Mouse (Mus musculus): ENCODE measurements at regions not wholly inside any gene's neighbourhood (a gene's known extent, or its start where the extent isn't known, plus 50 kb on each side); places are given as distances from the start of the nearest gene placed in this dataset.

DNA sequence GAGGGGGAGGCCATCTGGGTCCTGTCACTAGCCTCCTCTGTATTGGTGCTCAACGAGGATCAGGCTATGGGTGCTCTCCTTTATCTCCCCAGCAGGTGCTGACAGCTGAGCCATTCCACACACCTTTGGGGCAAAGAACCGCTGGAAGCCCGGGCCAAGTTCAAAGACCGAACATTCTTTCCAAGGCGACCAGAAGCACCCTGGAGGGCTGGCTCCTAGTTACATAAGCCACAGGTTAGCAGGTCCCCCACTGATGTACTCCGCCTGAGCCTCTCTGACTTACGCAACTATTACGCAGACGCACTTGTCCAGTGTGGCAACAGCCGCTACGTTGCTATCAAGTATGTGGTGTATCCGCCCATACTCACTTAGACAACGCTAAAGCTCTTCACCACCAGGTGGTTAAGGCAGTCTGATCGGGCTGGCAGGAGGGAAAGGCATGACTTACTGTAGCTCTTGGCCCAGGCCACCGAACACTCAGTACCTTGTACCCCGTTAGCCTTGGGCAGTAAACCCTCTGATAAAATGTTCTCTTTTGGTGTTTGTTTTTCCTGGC lies 69.2 kb downstream of the Gm33543 start:
- no peak for ATAC-seq (replicated peaks)
- Histone ChIP-seq H3K36me3 (no peaks in the 10 kb centered on the region), H3K4me3 (no peak overlapping the region), H3K4me2 (replicated peaks) (no peak overlapping the region), H3K9ac (replicated peaks) (no peak overlapping the region), H3K27ac (replicated peaks) (no peak overlapping the region), H3K9me3 (no peaks in the 10 kb centered on the region), H3K27me3 (no peaks in the 10 kb centered on the region), H3K4me1 (no peaks in the 10 kb centered on the region)
- WGBS, result 84% methylated on average over 16 of the region's 16 CpGs

DNA sequence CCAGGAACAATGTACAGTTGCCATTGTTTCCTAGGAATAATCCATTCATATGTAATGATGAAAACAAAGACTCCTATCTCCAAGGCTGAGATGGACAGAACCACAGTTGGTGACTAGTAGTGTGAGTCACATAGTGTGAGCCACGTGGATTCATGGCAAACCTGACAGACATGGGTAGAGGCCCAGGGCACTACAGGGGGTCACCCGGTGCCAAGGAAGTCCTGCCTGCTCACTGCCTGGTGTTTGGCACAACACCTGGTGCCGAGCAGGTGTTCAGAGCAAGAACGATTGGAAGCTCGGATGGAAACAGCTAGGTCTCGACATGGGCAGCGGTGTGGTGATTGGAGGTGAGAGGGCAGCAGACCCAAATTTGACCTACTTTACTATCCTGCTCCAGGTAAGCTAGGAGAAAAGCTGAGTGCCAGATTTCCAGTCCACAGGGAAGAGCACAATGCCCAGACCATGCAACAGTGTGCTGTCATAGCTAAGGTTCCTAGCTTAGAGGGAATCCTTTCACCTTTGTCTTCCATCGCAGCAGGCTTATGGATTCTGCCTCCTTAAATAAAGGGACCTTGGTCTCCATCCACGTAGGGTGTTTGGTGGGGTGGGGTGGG lies 69.8 kb downstream of the Gm33543 start:
- no peak overlapping the region for H3K27ac ChIP-seq (replicated peaks)
- H3K4me2 ChIP-seq (replicated peaks), result no peak overlapping the region
- 86% methylated on average over 9 of the region's 9 CpGs for WGBS
- no peak for ATAC-seq (replicated peaks)
- no peaks in the 10 kb centered on the region for H3K9me3 ChIP-seq
- no peaks in the 10 kb centered on the region for H3K36me3 ChIP-seq
- H3K27me3 ChIP-seq, result no peaks in the 10 kb centered on the region
- no peak overlapping the region for H3K4me3 ChIP-seq
- H3K9ac ChIP-seq (replicated peaks), result no peak overlapping the region
- H3K4me1 ChIP-seq, result no peaks in the 10 kb centered on the region

DNA sequence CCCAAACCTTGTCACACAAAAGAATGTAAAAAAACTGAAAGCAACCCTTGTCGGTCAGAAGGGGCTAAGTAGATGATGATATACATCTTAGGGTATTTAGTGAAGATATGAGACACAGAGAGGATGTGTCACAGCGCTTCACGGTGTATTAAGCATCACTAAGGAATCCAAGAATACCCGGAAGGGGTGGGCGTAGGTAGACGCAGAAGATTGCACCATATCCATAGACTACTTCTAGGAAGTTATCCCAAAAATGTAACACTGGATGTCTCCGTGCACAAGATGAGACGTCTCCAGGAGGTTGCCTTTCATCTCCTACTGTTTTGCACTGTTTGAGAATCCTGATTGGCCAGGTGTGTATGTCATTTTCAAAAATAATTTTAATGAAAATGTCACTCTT lies 73.8 kb downstream of the Gm33543 start:
- no peaks in the 10 kb centered on the region for H3K9me3 ChIP-seq
- H3K36me3 ChIP-seq, result no peaks in the 10 kb centered on the region
- H3K4me1 ChIP-seq, result no peaks in the 10 kb centered on the region
- H3K4me3 ChIP-seq, result no peak overlapping the region
- ATAC-seq (replicated peaks), result no peak
- H3K27me3 ChIP-seq, result no peaks in the 10 kb centered on the region
- no peak overlapping the region for H3K27ac ChIP-seq (replicated peaks)
- H3K4me2 ChIP-seq (replicated peaks), result no peak overlapping the region
- WGBS, result 90% methylated on average over 8 of the region's 8 CpGs
- no peak overlapping the region for H3K9ac ChIP-seq (replicated peaks)

DNA sequence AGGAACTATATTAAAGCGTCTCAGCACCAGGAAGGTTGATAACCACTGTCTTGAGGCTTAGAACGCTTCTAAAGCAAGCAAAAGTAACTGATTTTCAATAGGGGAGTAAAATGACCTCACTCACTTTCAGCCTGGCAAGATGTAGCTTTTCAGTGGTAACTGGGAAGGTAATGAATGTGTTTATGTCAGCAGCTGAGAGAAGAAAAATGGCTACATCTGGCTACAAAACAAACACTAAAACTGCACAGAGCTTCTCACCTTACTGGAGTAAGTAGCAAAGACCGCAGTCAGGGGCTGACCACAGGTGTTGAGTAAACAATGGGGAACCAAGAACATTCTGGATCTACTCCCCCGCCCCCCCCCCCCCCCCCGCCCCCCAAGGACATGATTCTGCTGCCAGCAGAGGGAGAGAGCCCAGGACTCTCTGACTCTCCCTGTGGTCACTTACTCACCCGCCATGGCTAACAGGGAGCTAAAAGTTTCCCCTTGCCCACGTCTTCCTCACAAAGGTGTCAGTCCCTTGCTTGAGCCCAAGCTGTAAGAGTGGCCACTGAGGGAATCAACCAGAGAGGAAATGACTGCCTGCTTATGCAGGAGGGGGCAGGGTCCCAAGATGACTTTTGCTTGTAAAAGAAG lies 75.1 kb downstream of the Gm33543 start:
- WGBS, result 72% methylated on average over 7 of the region's 7 CpGs
- Histone ChIP-seq H3K36me3 (no peaks in the 10 kb centered on the region), H3K9ac (replicated peaks) (no peak overlapping the region), H3K4me2 (replicated peaks) (no peak overlapping the region), H3K27me3 (no peaks in the 10 kb centered on the region), H3K4me1 (no peaks in the 10 kb centered on the region), H3K9me3 (no peaks in the 10 kb centered on the region), H3K4me3 (no peak overlapping the region), H3K27ac (replicated peaks) (no peak overlapping the region)
- no peak for ATAC-seq (replicated peaks)

DNA sequence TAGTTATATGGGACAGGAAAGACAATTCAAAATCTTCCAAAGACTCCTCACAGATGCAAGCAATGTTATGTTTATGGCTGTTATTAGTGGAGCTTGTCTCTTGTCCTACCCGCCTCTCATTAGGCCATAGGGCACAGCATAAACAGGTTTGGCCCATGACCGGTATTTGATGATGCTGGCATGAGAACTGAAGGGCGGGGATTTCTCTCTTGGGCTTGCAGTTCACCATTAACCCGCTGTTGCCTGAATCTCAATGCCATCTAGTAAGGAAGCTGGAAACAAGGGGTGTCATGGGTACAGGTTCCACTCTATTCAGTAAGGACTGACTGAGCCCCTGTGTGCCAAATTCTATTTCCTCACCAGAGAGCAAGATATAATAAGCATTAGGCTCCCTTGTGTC lies 78.6 kb downstream of the Gm33543 start:
- Histone ChIP-seq H3K9ac (replicated peaks) (no peak overlapping the region), H3K4me1 (no peaks in the 10 kb centered on the region), H3K9me3 (no peaks in the 10 kb centered on the region), H3K27ac (replicated peaks) (no peak overlapping the region), H3K4me3 (no peak overlapping the region), H3K4me2 (replicated peaks) (no peak overlapping the region), H3K27me3 (no peaks in the 10 kb centered on the region), H3K36me3 (no peaks in the 10 kb centered on the region)
- no peak for ATAC-seq (replicated peaks)
- 73% methylated on average over 4 of the region's 4 CpGs for WGBS

DNA sequence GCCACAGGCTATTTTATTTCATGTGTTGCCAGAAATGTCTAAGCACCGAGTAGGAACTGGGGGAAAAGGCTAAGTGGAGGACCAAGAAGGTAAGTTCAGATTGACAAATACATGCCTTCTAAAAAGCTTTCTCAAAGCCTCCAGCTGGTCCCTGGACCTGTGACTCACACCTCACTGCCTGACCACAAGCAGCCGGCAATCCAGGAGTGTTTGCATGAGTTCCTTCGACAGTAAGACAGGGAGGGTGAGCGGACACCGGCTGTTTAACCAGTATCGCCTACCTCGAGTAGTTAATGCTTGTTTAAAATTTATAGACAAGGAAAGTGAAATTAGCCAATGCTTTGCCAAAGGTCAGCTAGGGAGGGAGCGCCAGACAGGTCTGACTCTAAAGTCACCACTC lies 80.1 kb downstream of the Gm33543 start:
- no peaks in the 10 kb centered on the region for H3K36me3 ChIP-seq
- 84% methylated on average over 8 of the region's 8 CpGs for WGBS
- H3K9me3 ChIP-seq, result no peaks in the 10 kb centered on the region
- ATAC-seq (replicated peaks), result no peak
- H3K27ac ChIP-seq (replicated peaks), result no peak overlapping the region
- no peak overlapping the region for H3K4me2 ChIP-seq (replicated peaks)
- H3K9ac ChIP-seq (replicated peaks), result no peak overlapping the region
- H3K4me1 ChIP-seq, result no peaks in the 10 kb centered on the region
- H3K4me3 ChIP-seq, result no peak overlapping the region
- no peaks in the 10 kb centered on the region for H3K27me3 ChIP-seq

DNA sequence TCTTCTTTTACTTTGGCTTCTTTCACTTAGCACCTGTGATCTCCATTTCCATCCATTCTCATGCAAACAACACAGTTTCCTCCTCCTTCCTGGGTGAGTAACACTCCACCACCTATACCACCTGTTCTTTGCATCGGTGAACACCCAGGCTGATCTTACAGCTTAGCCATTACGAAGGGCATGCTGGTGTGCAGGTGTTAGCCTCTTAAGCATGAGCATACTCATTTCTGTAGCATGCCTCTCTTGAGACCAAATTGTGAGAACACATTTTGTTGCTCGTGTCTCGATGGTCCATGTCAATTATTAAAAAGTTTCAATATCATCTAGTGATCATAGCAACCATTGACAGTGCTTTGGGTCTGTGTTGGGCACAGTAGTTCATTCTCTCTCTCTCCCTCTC lies 80.8 kb downstream of the Gm33543 start:
- H3K4me3 ChIP-seq, result no peak overlapping the region
- 92% methylated on average over 4 of the region's 4 CpGs for WGBS
- H3K4me1 ChIP-seq, result no peaks in the 10 kb centered on the region
- H3K9ac ChIP-seq (replicated peaks), result no peak overlapping the region
- no peaks in the 10 kb centered on the region for H3K27me3 ChIP-seq
- H3K9me3 ChIP-seq, result no peaks in the 10 kb centered on the region
- H3K4me2 ChIP-seq (replicated peaks), result no peak overlapping the region
- no peak for ATAC-seq (replicated peaks)
- H3K27ac ChIP-seq (replicated peaks), result no peak overlapping the region
- no peaks in the 10 kb centered on the region for H3K36me3 ChIP-seq

DNA sequence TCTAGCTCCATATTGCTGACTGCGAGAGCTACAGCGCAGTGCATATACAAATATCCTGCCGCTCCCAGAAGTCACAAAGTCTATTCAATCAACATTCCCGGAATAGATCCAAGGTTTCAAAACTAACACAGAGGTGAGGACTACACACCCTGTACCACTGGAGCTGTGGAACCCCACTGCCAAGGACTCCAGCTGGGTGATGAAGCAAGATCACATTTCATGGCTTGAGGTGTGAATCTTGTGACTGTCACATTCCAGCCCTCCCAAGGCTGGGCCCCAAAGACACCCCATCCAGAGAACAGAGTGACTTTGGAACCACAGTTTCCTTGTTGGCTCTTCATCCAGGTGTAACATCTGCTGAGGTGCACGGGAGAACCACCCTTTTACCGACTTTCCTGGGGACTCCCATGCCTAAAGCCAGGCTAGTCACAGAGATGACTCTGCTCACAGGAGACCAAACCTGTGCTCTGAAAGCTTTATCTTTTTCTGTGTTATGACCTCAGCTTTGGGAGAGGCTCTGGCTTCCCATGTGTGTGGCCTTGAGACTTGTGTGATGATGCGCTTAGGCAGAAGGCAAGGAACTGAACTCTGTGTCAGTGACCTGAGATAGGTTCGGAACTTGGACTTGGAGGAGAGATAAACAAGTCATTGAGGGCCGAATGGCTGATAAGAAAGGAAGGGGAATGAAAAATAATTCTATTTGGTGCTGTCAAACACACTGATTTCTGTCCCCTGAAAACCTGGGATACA lies 82.4 kb downstream of the Gm33543 start:
- Histone ChIP-seq H3K9me3 (no peaks in the 10 kb centered on the region), H3K4me3 (no peak overlapping the region), H3K4me1 (no peaks in the 10 kb centered on the region), H3K36me3 (no peaks in the 10 kb centered on the region), H3K9ac (replicated peaks) (no peak overlapping the region), H3K4me2 (replicated peaks) (no peak overlapping the region), H3K27ac (replicated peaks) (no peak overlapping the region), H3K27me3 (no peaks in the 10 kb centered on the region)
- WGBS, result 97% methylated on average over 9 of the region's 9 CpGs
- ATAC-seq (replicated peaks), result no peak

DNA sequence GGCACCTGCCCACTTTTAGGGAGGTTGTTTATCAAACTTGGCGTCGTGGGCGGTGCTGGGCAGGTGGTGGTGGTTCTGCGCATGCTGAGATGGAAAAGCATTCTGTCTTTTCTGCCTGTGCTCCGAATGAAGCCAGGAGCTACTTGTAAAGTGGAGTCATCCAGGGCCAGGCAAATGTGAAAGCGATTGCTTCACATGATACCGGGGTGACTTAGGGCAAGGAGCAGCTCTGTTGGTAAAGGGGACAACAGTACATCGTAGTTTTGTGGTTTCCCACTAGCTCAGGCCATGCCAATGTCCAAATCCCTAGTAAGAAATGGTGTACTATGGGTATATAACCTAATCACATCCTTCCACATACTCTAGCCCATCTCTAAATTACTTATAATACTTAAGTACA lies 84.5 kb downstream of the Gm33543 start:
- Histone ChIP-seq H3K4me2 (replicated peaks) (no peak overlapping the region), H3K9me3 (no peaks in the 10 kb centered on the region), H3K9ac (replicated peaks) (no peak overlapping the region), H3K4me3 (no peak overlapping the region), H3K4me1 (no peaks in the 10 kb centered on the region), H3K36me3 (no peaks in the 10 kb centered on the region), H3K27me3 (no peaks in the 10 kb centered on the region), H3K27ac (replicated peaks) (no peak overlapping the region)
- ATAC-seq (replicated peaks), result no peak
- WGBS, result 90% methylated on average over 8 of the region's 8 CpGs

DNA sequence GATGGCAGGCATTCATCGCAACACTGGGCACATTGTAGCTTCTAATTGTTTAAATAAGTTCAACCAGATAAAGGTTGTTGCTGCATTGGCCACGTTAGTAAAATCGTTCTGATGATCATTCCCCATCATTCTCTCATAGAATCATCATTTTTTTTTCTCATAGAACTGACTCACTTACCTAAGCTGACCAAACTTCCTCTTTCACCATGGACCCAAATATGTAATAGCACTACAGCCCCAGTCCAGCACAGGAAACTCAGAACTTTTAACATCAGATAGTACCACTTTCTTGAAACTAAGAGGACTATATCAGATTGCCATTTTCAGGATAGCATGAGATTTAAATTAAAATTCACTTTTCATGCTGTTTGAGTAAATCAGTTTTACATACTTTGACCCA lies 82.2 kb upstream of the Anapc15-ps start:
- ATAC-seq (replicated peaks), result no peak
- Histone ChIP-seq H3K4me2 (replicated peaks) (no peak overlapping the region), H3K36me3 (no peaks in the 10 kb centered on the region), H3K9ac (replicated peaks) (no peak overlapping the region), H3K9me3 (no peaks in the 10 kb centered on the region), H3K27me3 (no peaks in the 10 kb centered on the region), H3K27ac (replicated peaks) (no peak overlapping the region), H3K4me3 (no peak overlapping the region), H3K4me1 (no peaks in the 10 kb centered on the region)
- 85% methylated on average over 3 of the region's 3 CpGs for WGBS

DNA sequence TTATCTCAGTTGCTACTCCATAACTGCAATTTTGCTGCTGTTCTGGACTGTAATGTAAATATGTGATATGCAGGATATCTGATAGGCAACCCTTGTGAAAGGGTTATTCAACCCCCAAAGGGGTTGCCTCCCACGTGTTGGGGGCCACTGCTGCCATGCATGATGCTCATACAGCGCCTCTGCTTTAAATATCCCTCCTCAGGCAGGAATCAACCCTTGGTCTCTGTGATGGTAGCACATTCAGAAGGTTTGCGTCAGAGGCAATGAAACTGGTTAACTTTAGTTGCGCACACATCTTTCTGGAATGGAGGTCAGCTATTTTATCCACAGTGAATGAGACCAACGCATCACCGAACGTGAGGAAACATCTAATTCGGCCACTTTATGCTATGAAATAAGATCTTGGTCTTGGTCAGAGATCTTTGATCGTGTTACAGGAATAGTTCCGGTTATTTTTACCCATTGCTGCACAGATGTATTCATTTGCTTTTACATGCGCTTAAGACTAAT lies 80.2 kb upstream of the Anapc15-ps start:
- Histone ChIP-seq H3K9ac (replicated peaks) (no peak overlapping the region), H3K27ac (replicated peaks) (no peak overlapping the region), H3K4me1 (no peaks in the 10 kb centered on the region), H3K4me2 (replicated peaks) (no peak overlapping the region), H3K36me3 (no peaks in the 10 kb centered on the region), H3K4me3 (no peak overlapping the region), H3K27me3 (no peaks in the 10 kb centered on the region), H3K9me3 (no peaks in the 10 kb centered on the region)
- 92% methylated on average over 11 of the region's 11 CpGs for WGBS
- no peak for ATAC-seq (replicated peaks)

DNA sequence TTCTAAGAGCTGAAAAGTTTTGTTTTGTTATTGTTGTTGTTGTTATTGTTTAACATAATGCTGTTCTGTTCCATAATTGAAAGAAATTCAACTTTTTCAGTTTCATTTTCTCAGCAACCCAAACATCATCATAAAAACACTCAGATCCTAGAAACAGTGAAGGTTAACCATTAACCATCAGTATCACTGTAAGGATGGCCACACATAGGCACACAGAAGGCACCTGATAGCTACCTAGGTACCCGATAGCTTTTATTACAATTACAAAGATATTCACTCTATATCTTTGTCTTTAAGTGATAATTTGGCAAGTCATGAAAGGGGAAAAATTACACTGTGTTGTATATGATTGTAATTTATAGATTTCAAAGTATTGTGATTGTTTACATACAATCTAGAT lies 75.1 kb upstream of the Anapc15-ps start:
- Histone ChIP-seq H3K27ac (replicated peaks) (no peak overlapping the region), H3K9ac (replicated peaks) (no peak overlapping the region), H3K4me1 (no peaks in the 10 kb centered on the region), H3K36me3 (no peaks in the 10 kb centered on the region), H3K9me3 (no peaks in the 10 kb centered on the region), H3K27me3 (no peaks in the 10 kb centered on the region), H3K4me2 (replicated peaks) (no peak overlapping the region), H3K4me3 (no peak overlapping the region)
- WGBS, result 94% methylated on average over 1 of the region's 1 CpGs
- no peak for ATAC-seq (replicated peaks)

All from forebrain, embryonic 15.5 days (tissue).